Mouse (Mus musculus): ENCODE results near the gene Lrba. TPM values are rescaled to one million over a fixed set of nuclear protein-coding genes. Genes with fewer than 3 reads are reported as not detected.
A peak's percentile ranks its signal among the peaks of the same experiment; 100 is the strongest.

Gene Lrba
- polyA plus RNA-seq, 1 experiment from 2014 or later = 6.7 TPM

- Histone ChIP-seq H3K36me3 (ENCODE audit: inconsistent target) (no peaks in the 10 kb centered on the region), H3K4me3 (ENCODE audit: inconsistent target) (no peak overlapping the region), H3K27ac (no peak overlapping the region), H3K79me2 (ENCODE audit: inconsistent target) (no peaks in the 10 kb centered on the region)
- WGBS (ENCODE audit: missing documents) = 95% methylated on average over 4 of the region's 4 CpGs
Measured at GRCm38 (mm10) chr3:86745348-86745747, 520.9 kb downstream of the Lrba start.

- Histone ChIP-seq H3K4me3 (ENCODE audit: inconsistent target) (no peak overlapping the region), H3K36me3 (ENCODE audit: inconsistent target) (no peaks in the 10 kb centered on the region), H3K27ac (no peak overlapping the region), H3K79me2 (ENCODE audit: inconsistent target) (no peaks in the 10 kb centered on the region)
- WGBS (ENCODE audit: missing documents) = 88% methylated on average over 10 of the region's 10 CpGs
Measured at GRCm38 (mm10) chr3:86745769-86746512, 521.5 kb downstream of the Lrba start.

GRCm38 (mm10) chr3:86750652-86751051 lies 526.2 kb downstream of the Lrba start:
- WGBS (ENCODE audit: missing documents) = 77% methylated on average over 7 of the region's 7 CpGs
- no peak overlapping the region for H3K4me3 ChIP-seq (ENCODE audit: inconsistent target)
- H3K79me2 ChIP-seq (ENCODE audit: inconsistent target) = no peaks in the 10 kb centered on the region
- H3K36me3 ChIP-seq (ENCODE audit: inconsistent target) = no peaks in the 10 kb centered on the region
- no peak overlapping the region for H3K27ac ChIP-seq

GRCm38 (mm10) chr3:86754178-86754577 lies 529.7 kb downstream of the Lrba start:
- no peaks in the 10 kb centered on the region for H3K79me2 ChIP-seq (ENCODE audit: inconsistent target)
- H3K4me3 ChIP-seq (ENCODE audit: inconsistent target) = no peak overlapping the region
- H3K36me3 ChIP-seq (ENCODE audit: inconsistent target) = no peaks in the 10 kb centered on the region
- H3K27ac ChIP-seq = no peak overlapping the region
- WGBS (ENCODE audit: missing documents) = 23% methylated on average over 6 of the region's 6 CpGs

DNA sequence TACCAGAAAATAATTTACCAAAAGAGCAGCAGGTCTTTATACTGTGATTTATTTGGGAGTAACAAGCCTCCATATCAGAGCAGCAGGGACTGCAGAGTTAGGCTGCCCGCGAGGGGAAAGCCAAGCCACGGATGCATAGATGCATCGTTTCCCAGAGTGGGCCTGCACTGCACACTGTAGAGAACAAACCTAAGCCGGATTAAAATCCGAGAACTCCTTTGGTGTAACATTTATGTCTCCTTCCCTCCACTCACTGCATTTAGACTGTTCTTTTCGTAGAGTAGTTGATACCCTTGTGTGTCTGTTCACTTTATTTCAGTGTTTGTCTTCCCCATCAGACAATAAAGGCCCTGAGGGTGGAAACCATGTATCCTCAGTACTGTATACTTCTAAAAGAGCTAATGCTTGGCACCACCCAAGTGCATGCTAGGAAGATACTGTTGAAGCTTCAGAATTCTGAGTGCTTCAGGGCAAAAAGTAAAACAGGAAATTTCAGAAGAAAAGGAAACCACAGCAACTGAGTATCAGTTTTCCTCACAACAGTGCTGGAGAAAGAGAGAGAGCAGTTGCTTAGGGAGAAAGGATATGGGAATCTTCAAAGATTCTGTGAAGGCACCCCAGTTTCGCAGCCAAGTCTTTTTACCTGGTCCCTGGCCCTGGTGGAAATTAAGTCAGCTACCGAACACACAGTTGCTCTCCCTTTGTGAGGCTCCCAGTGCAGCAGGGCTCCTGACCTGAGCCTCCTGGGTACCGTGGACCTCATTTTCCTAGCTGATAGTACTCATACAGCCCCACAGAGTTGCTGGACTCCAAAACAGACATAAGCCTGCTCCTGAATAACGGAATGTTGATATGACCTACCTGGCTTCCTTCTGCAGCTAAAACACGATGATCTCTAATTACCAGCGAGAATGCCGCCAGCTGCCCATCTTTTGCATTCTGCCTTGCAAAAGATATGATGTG lies 530.4 kb downstream of the Lrba start:
- no peaks in the 10 kb centered on the region for H3K36me3 ChIP-seq (ENCODE audit: inconsistent target)
- 52% methylated on average over 14 of the region's 14 CpGs for WGBS (ENCODE audit: missing documents)
- no peak overlapping the region for H3K4me3 ChIP-seq (ENCODE audit: inconsistent target)
- no peaks in the 10 kb centered on the region for H3K79me2 ChIP-seq (ENCODE audit: inconsistent target)
- H3K27ac ChIP-seq = no peak overlapping the region

DNA sequence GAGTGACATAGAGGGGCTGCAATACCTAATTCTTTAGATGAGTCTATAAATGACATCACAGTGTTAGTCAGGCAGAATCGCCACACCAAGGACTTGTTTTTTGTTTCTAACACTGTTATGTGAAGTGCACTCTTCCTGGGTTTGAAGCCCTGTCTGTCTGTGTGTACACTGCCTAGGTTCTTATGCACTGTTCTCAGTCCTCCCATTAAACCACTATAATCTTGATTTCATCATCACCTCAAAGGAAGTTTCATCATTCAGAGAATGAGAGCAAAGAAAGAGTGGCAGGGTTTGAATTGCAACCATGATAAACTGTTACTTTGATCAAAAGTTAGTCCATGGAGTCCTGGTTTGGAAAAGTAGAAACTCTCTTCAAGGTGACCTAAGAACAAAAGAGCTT lies 532.1 kb downstream of the Lrba start:
- 17% methylated on average over 1 of the region's 1 CpGs for WGBS (ENCODE audit: missing documents)
- Histone ChIP-seq H3K4me3 (ENCODE audit: inconsistent target) (no peak overlapping the region), H3K36me3 (ENCODE audit: inconsistent target) (no peaks in the 10 kb centered on the region), H3K27ac (0 out of 2 replicates have a peak overlapping the region, but pooled peaks have one; percentile 1), H3K79me2 (ENCODE audit: inconsistent target) (no peaks in the 10 kb centered on the region)

GRCm38 (mm10) chr3:86758727-86759126 lies 534.2 kb downstream of the Lrba start:
- Histone ChIP-seq H3K27ac (peak overlapping the region; percentile 42), H3K79me2 (ENCODE audit: inconsistent target) (no peaks in the 10 kb centered on the region), H3K4me3 (ENCODE audit: inconsistent target) (peak overlapping the region; percentile 34), H3K36me3 (ENCODE audit: inconsistent target) (no peaks in the 10 kb centered on the region)
- 9% methylated on average over 6 of the region's 6 CpGs for WGBS (ENCODE audit: missing documents)

DNA sequence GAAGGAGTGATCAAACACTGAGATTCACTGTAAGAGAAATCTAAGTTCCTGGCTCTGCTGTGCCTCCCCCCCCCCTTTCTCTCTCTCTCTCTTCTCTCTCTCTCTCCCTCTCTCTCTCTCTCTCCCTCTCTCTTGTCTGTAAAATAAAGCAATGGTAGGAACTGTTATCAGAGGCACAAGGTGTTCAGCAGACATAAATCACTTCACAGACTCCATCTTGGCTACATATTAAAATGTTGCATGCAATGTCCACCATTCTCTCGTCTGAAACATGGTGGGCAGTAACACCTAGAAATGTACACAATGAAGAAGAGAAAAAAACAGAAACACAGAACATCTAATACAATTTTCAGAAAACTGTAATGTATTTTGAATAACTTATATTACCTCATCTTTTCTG lies 534.9 kb downstream of the Lrba start:
- no peaks in the 10 kb centered on the region for H3K36me3 ChIP-seq (ENCODE audit: inconsistent target)
- no peak overlapping the region for H3K4me3 ChIP-seq (ENCODE audit: inconsistent target)
- H3K79me2 ChIP-seq (ENCODE audit: inconsistent target) = no peaks in the 10 kb centered on the region
- WGBS (ENCODE audit: missing documents) = 100% methylated on average over 1 of the region's 1 CpGs
- no peak overlapping the region for H3K27ac ChIP-seq

DNA sequence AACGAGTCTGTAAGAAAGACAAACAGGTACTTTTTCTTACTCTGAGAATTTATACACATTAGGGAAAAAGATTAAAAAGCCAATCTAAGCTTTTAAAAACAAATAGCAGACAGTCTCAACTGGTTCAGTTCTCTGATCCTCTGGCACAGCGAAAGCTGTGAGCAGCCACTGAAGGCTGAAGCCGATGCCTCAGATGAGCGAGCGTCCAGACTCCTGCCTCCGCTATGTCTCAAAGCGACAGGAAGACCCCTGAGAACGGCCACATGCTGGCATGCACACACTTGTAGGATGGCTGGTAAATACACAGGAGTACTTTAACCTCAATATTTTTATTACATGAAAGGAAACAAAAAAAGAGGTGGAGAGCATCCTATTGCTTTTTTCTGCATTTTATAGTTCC lies 535.4 kb downstream of the Lrba start:
- H3K36me3 ChIP-seq (ENCODE audit: inconsistent target) = no peaks in the 10 kb centered on the region
- whole genome bisulfite sequencing (ENCODE audit: missing documents) = 96% methylated on average over 8 of the region's 8 CpGs
- H3K27ac ChIP-seq = no peak overlapping the region
- no peaks in the 10 kb centered on the region for H3K79me2 ChIP-seq (ENCODE audit: inconsistent target)
- H3K4me3 ChIP-seq (ENCODE audit: inconsistent target) = no peak overlapping the region

GRCm38 (mm10) chr3:86760474-86760873 lies 536.0 kb downstream of the Lrba start:
- Histone ChIP-seq H3K4me3 (ENCODE audit: inconsistent target) (no peak overlapping the region), H3K36me3 (ENCODE audit: inconsistent target) (no peaks in the 10 kb centered on the region), H3K79me2 (ENCODE audit: inconsistent target) (no peaks in the 10 kb centered on the region), H3K27ac (no peak overlapping the region)
- 99% methylated on average over 7 of the region's 7 CpGs for WGBS (ENCODE audit: missing documents)

DNA sequence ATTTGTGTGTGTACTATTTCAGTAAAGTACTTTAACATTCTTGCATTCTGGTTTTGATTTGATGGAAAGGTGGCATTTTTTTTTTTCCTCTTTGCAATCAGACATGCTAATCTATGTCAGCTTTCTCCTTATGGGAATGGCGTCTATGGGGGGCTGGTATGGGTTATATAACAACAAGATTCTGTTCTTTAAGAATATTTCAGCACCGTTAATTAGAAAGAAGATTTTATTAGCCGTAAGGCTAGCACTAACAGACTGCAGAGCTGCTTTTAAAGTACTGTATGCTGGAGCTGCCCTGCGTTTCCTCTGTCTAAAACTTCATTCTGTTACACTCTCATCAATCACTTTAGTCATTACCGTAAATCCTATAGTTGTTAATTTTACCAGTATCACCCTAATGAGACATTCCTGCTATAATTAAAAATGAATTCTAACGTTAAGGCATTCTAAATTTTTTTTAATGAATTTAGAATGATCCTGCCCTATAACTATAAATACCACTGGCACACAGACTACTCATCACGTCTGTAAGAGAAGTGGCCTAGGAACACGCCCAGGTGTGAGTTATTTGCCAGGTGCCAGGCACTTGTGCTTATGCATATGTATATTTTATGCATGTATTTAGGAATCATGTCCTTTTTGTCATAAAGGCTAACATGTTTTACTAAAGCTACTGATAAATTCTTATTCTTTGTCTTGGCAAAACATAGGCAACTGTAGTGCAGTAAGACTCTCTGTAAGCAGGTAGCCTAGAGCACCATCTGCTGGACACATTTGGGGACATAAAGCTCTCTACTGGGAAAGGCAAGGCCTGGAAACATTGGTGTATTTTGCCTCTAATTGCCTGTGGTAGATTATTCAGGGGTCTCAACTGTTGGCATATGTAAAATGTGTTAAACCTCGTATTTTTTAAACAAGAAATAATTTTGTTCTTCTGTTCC lies 536.9 kb downstream of the Lrba start:
- WGBS (ENCODE audit: missing documents) = 77% methylated on average over 9 of the region's 9 CpGs

GRCm38 (mm10) chr3:86762036-86762415 lies 537.5 kb downstream of the Lrba start:
- no peak overlapping the region for H3K27ac ChIP-seq
- H3K36me3 ChIP-seq (ENCODE audit: inconsistent target) = no peaks in the 10 kb centered on the region
- no peaks in the 10 kb centered on the region for H3K79me2 ChIP-seq (ENCODE audit: inconsistent target)
- 91% methylated on average over 6 of the region's 6 CpGs for WGBS (ENCODE audit: missing documents)
- no peak overlapping the region for H3K4me3 ChIP-seq (ENCODE audit: inconsistent target)

More for the DNA sequence above, 536.9 kb downstream of the Lrba start:
- no peak overlapping the region for H3K4me3 ChIP-seq (ENCODE audit: inconsistent target)
- no peak overlapping the region for H3K27ac ChIP-seq
- no peaks in the 10 kb centered on the region for H3K79me2 ChIP-seq (ENCODE audit: inconsistent target)
- H3K36me3 ChIP-seq (ENCODE audit: inconsistent target) = no peaks in the 10 kb centered on the region

- Histone ChIP-seq H3K4me3 (ENCODE audit: inconsistent target) (no peak overlapping the region), H3K79me2 (ENCODE audit: inconsistent target) (no peaks in the 10 kb centered on the region), H3K36me3 (ENCODE audit: inconsistent target) (no peaks in the 10 kb centered on the region), H3K27ac (no peak overlapping the region)
- 95% methylated on average over 4 of the region's 4 CpGs for WGBS (ENCODE audit: missing documents)
Measured at GRCm38 (mm10) chr3:86762456-86762855, 538.0 kb downstream of the Lrba start.

DNA sequence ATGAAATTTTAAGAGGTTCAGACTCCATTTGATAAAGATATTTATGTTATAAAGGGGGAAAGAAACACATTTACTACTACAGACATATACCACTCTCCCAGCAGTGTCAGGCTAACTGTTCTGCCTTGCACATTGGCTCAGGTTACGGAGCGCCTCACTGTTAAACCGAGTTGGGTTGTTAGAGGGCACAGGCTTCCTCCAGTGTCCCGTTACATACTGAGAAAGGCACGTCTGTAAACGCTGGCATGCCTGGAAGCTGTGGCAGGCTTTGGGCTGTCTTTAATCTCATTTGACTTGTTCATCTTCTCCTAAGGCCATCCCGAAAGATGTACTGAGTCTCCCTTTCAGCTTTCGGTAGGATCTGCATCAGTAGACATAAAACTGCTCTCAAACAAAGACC lies 544.1 kb downstream of the Lrba start:
- H3K36me3 ChIP-seq (ENCODE audit: inconsistent target) = no peaks in the 10 kb centered on the region
- H3K79me2 ChIP-seq (ENCODE audit: inconsistent target) = no peaks in the 10 kb centered on the region
- WGBS (ENCODE audit: missing documents) = 77% methylated on average over 8 of the region's 8 CpGs
- H3K27ac ChIP-seq = no peak overlapping the region
- H3K4me3 ChIP-seq (ENCODE audit: inconsistent target) = no peak overlapping the region

Data from macrophage (primary cell).